Mouse (Mus musculus) adrenal gland, adult 8-10 months (tissue): ENCODE results near the gene Phkb. TPM values are rescaled to one million over a fixed set of nuclear protein-coding genes. Genes with fewer than 3 reads are reported as not detected.

ENCODE experiments used
- DNase-seq: peaks from one replicate; pipeline ENCODE4 v3.0.0; 2022
- total RNA-seq, 4 experiments: library from RNA; stranded (reverse); gene quantifications; 2 replicates each; pipeline ENCODE4 v1.2.4; 2022

Gene Phkb
- total RNA-seq, 4 experiments from 2014 or later: 68.1 to 84.3 (median 73.9) TPM

- no peak for DNase-seq
Measured at GRCm38 (mm10) chr8:86090666-86091065, 249.9 kb downstream of the Phkb start.

Other genes starting within 250 kb of the Phkb start
- gene Neto2, start 140.0 kb upstream of the Phkb start, total RNA-seq: 1 to 10 TPM; 4.5 to 6.3 (median 5.6) TPM
- 10 to 100 TPM; 71.7 to 93.5 (median 84.2) TPM for gene Itfg1, start within 50 bp of the Phkb start, total RNA-seq